Mouse (Mus musculus) myocyte (in vitro differentiated cells): Measurements from ENCODE around the gene Gm42906. TPM values are rescaled to one million over a fixed set of nuclear protein-coding genes. Genes with fewer than 3 reads are reported as not detected.

Experiments
- H3K27me3 ChIP-seq: one replicate; pipeline ENCODE4 v1.6.1; 2011; ENCODE audit not compliant: control insufficient read depth, insufficient read depth, insufficient read length
- H3K36me3 ChIP-seq: one replicate; pipeline ENCODE4 v1.6.1; 2011; ENCODE audit not compliant: control insufficient read depth, insufficient read depth
- H3K4me2 ChIP-seq: one replicate; pipeline ENCODE4 v1.6.1; 2011; ENCODE audit warnings: low read depth, control low read depth
- H3K4me3 ChIP-seq: one replicate; pipeline ENCODE4 v1.5.1; 2011; ENCODE audit warnings: mild to moderate bottlenecking, control low read depth, moderate library complexity
- H3K79me2 ChIP-seq: one replicate; pipeline ENCODE4 v1.6.1; 2011; ENCODE audit not compliant: control insufficient read depth, insufficient read depth
- H3ac ChIP-seq: one replicate; pipeline ENCODE4 v1.6.1; 2011; ENCODE audit not compliant: control insufficient read depth, insufficient read length
- CEBPB ChIP-seq: IDR thresholded peaks from 2 replicates; pipeline ENCODE4 v1.6.1; 2011; ENCODE audit warnings: mild to moderate bottlenecking, moderate library complexity; ENCODE audit not compliant: poor library complexity, insufficient read depth, severe bottlenecking
- E2F4 ChIP-seq: IDR thresholded peaks from one replicate; pipeline ENCODE4 v1.6.1; 2011; ENCODE audit warnings: mild to moderate bottlenecking, control low read depth, moderate library complexity; ENCODE audit not compliant: insufficient read depth
- MAX ChIP-seq: IDR thresholded peaks from one replicate; pipeline ENCODE4 v1.6.1; 2011; ENCODE audit warnings: low read depth, mild to moderate bottlenecking, control low read depth
- MYOD1 ChIP-seq, 3 experiments: IDR thresholded peaks; one replicate each; pipeline ENCODE4 v1.6.1; 2011; ENCODE audit warnings: control low read depth in 2 of 3, low read depth in 2 of 3, mild to moderate bottlenecking in 2 of 3, moderate library complexity in 1 of 3; ENCODE audit not compliant: insufficient read length in 2 of 3, control insufficient read depth in 1 of 3
- MYOG ChIP-seq, 3 experiments: IDR thresholded peaks; one replicate each; pipeline ENCODE4 v1.6.1; 2011; ENCODE audit warnings: control low read depth in 2 of 3, low read depth in 2 of 3, mild to moderate bottlenecking in 2 of 3; ENCODE audit not compliant: insufficient read length in 2 of 3, control insufficient read depth in 1 of 3, insufficient read depth in 1 of 3
- POLR2A ChIP-seq: IDR thresholded peaks from one replicate; pipeline ENCODE4 v1.6.1; 2011; ENCODE audit warnings: low read depth, mild to moderate bottlenecking, control low read depth, moderate library complexity; ENCODE audit not compliant: insufficient read length
- POLR2AphosphoS2 ChIP-seq: IDR thresholded peaks from one replicate; pipeline ENCODE4 v1.6.1; 2011; ENCODE audit warnings: low read depth, control low read depth; ENCODE audit not compliant: insufficient read length
- REST ChIP-seq: IDR thresholded peaks from one replicate; pipeline ENCODE4 v1.6.1; 2011; ENCODE audit warnings: mild to moderate bottlenecking, control low read depth, moderate library complexity; ENCODE audit not compliant: insufficient read depth, insufficient read length
- SRF ChIP-seq: IDR thresholded peaks from one replicate; pipeline ENCODE4 v1.6.1; 2011; ENCODE audit warnings: low read depth; ENCODE audit not compliant: control insufficient read depth, insufficient read length
- TCF12 ChIP-seq: IDR thresholded peaks from one replicate; pipeline ENCODE4 v1.6.1; 2011; ENCODE audit warnings: mild to moderate bottlenecking, control low read depth; ENCODE audit not compliant: poor library complexity, insufficient read depth, severe bottlenecking
- TCF3 ChIP-seq: IDR thresholded peaks from one replicate; pipeline ENCODE4 v1.6.1; 2011; ENCODE audit warnings: low read depth, control low read depth; ENCODE audit not compliant: insufficient read length
- USF1 ChIP-seq: IDR thresholded peaks from one replicate; pipeline ENCODE4 v1.6.1; 2011; ENCODE audit warnings: low read depth, mild to moderate bottlenecking, control low read depth, moderate library complexity
- polyA plus RNA-seq: library from polyadenylated mRNA; unstranded; fragments of >200 nt; fragmentation: generic; extraction: Trizol; gene quantifications from one replicate; pipeline ENCODE4 v1.2.1, GENCODE M21; 2012; ENCODE audit warnings: missing spikeins

Gm42906 gene
- not detected for polyA plus RNA-seq

- no peaks in the 10 kb centered on the region for H3K79me2 ChIP-seq
- TF ChIP-seq POLR2A, result no peak
- TF ChIP-seq TCF12, result no peak
- no peak for TF ChIP-seq CEBPB
- TF ChIP-seq USF1, result no peak
- TF ChIP-seq TCF3, result no peak
- no peak for TF ChIP-seq SRF
- TF ChIP-seq REST, result no peak
- no peak for TF ChIP-seq MYOG (IDR thresholded peaks at IDR 0.05; ENCODE audit: control insufficient read depth in 1 of 3, insufficient read depth in 1 of 3, insufficient read length in 2 of 3, low read depth in 2 of 3)
- TF ChIP-seq MYOD1 (IDR thresholded peaks at IDR 0.05; ENCODE audit: control insufficient read depth in 1 of 3, insufficient read length in 2 of 3, low read depth in 2 of 3), result no peak
- no peak for TF ChIP-seq MAX
- no peak for TF ChIP-seq POLR2AphosphoS2
- no peak for TF ChIP-seq E2F4
- H3ac ChIP-seq, result no peak within 1 kb of the TSS
- H3K36me3 ChIP-seq, result no peaks in the 10 kb centered on the region
- no peak within 1 kb of the TSS for H3K4me3 ChIP-seq
- H3K4me2 ChIP-seq, result peak within 1 kb of the TSS; percentile 38
- H3K27me3 ChIP-seq, result no peaks in the 10 kb centered on the region
Measured at GRCm38 (mm10) chr5:151428113-151428756, at the start of gene Gm42906. Gene Gm42906 (minus strand): TSS chr5:151428163.

DNA sequence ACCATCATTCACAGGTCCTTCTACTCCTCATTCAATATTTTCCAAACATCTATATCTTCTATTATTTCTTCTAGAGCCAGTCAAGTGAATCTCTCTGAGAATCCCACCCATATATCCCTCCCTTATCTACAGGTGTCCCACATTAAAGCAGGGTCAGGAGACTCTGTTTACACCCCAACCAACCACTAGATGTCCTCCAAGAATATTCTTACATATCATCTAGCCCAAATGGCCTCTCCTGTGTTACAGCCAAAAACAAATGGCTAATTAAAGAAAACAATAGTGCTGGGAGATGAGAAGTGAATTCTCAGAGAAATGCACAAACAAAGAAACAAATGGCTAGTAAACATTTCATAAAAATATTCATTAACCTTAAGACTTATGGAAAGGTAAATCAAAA, 17.7 kb upstream of the Gm42906 start:
- no peaks in the 10 kb centered on the region for H3K36me3 ChIP-seq
- no peak overlapping the region for H3K4me3 ChIP-seq
- no peak overlapping the region for H3K4me2 ChIP-seq
- TF ChIP-seq USF1 (no peak), POLR2AphosphoS2 (no peak), TCF12 (no peak), TCF3 (no peak), MYOD1 (IDR thresholded peaks at IDR 0.05; ENCODE audit: control insufficient read depth in 1 of 3, insufficient read length in 2 of 3, low read depth in 2 of 3) (no peak), MAX (no peak), CEBPB (no peak), E2F4 (no peak), SRF (no peak), REST (no peak), MYOG (IDR thresholded peaks at IDR 0.05; ENCODE audit: control insufficient read depth in 1 of 3, insufficient read depth in 1 of 3, insufficient read length in 2 of 3, low read depth in 2 of 3) (no peak), POLR2A (no peak)
- H3K27me3 ChIP-seq, result no peaks in the 10 kb centered on the region
- H3K79me2 ChIP-seq, result no peaks in the 10 kb centered on the region
- no peak overlapping the region for H3ac ChIP-seq

- Histone ChIP-seq H3ac (no peak overlapping the region), H3K4me2 (no peak overlapping the region), H3K27me3 (no peaks in the 10 kb centered on the region), H3K4me3 (no peak overlapping the region), H3K36me3 (no peaks in the 10 kb centered on the region), H3K79me2 (no peaks in the 10 kb centered on the region)
- TF ChIP-seq CEBPB (peak; percentile 20; the same call in 1 of the 2 replicates), USF1 (no peak), MYOD1 (IDR thresholded peaks at IDR 0.05; ENCODE audit: control insufficient read depth in 1 of 3, insufficient read length in 2 of 3, low read depth in 2 of 3) (no peak), MAX (no peak), TCF12 (no peak), POLR2AphosphoS2 (no peak)
Measured at GRCm38 (mm10) chr5:151435106-151435505, 7.1 kb upstream of the Gm42906 start.

DNA sequence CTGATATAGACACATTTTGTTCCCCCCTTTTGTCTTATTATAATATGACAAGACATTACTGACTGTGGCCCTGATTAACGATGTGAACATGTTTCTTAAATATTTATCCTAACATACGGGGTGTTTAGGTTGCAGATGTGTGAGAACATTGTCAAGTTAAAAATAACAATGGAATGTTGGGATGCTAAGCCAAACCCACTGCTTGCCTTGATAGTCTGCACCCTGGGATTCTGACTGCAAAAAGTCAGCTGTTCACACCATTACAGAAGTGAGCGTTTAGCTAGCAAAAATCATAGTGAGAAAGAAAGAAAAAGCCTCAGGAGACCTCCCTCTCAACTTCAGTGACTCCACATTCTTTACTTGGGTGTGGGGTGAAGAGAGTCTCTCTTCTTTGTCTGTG, 1.5 kb downstream of the Gm42906 start:
- Histone ChIP-seq H3ac (no peak overlapping the region), H3K4me3 (no peak overlapping the region), H3K4me2 (peak overlapping the region; percentile 38), H3K27me3 (no peaks in the 10 kb centered on the region), H3K79me2 (no peaks in the 10 kb centered on the region), H3K36me3 (no peaks in the 10 kb centered on the region)
- peak in 1 of 3 experiments; percentile 16 for TF ChIP-seq MYOD1 (IDR thresholded peaks at IDR 0.05; ENCODE audit: control insufficient read depth in 1 of 3, insufficient read length in 2 of 3, low read depth in 2 of 3)
- no peak for TF ChIP-seq CEBPB
- TF ChIP-seq E2F4, result no peak
- TF ChIP-seq MYOG (IDR thresholded peaks at IDR 0.05; ENCODE audit: control insufficient read depth in 1 of 3, insufficient read depth in 1 of 3, insufficient read length in 2 of 3, low read depth in 2 of 3), result no peak
- TF ChIP-seq MAX, result no peak

DNA sequence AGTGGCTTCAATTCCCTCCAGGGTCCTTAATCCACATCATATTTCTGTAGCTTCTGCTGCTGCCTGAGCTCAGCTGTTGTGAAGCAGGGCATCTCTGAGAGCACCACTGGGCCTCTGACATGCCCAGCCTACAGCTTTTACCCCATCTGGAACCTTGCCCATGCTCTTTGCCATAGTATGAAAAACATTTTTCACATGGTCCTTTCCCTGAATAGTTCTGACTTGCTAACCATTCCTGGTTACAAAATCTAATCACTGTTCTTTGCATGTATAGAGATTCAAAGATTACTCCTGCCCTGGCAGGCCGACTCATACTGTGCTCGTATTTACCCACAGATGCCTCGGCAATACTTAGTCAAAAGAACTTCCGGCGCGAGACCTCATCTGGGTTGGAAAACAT, 5.3 kb downstream of the Gm42906 start:
- no peaks in the 10 kb centered on the region for H3K36me3 ChIP-seq
- TF ChIP-seq E2F4 (no peak), POLR2A (no peak), MAX (no peak)
- H3K79me2 ChIP-seq, result no peaks in the 10 kb centered on the region
- no peaks in the 10 kb centered on the region for H3K27me3 ChIP-seq
- H3K4me2 ChIP-seq, result no peak overlapping the region
- no peak overlapping the region for H3ac ChIP-seq
- no peak overlapping the region for H3K4me3 ChIP-seq
